Mouse (Mus musculus) central nervous system, embryonic 14 days (tissue): Measurements from ENCODE around the gene Elk4. TPM values are rescaled to one million over a fixed set of nuclear protein-coding genes. Genes with fewer than 3 reads are reported as not detected.

Source experiments
- polyA plus RNA-seq: library from polyadenylated mRNA; depleted of rRNA; stranded (reverse); fragments of >200 nt; gene quantifications from 2 replicates; pipeline ENCODE4 v1.2.3, GENCODE M21; 2012; rRNA removed

The Elk4 gene
- 17.4 and 19.5 TPM in 2 replicates for polyA plus RNA-seq

DNA sequence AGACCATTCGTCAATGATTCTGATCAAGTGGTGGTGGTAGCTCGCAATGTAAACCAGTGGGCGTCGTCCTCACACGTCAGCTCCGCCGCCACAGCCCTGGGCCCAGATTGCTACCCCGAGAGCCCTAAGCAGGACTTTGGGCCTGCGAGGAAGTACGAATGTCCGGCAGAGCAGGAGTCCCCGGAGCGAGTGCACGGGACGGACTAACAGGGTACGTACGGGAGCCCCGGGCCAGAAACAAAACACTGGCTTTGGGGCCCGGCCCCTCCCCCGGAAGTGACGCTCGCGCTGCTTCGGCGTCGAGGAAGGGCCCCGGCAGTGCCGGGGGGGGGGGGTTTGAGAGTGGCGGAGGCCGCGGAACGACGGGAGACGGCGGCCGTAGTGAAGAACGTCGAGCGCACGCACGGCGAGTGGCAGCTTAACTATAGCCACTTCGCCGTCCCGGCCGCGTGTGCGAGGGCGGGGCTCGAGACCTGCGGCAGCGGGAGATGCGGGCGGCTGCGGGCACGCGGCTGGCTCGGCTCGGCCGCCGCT lies at the start of gene Elk4:
Gene Elk4 (plus strand): TSS at position 326 of the 534 bp plus-strand sequence.

DNA sequence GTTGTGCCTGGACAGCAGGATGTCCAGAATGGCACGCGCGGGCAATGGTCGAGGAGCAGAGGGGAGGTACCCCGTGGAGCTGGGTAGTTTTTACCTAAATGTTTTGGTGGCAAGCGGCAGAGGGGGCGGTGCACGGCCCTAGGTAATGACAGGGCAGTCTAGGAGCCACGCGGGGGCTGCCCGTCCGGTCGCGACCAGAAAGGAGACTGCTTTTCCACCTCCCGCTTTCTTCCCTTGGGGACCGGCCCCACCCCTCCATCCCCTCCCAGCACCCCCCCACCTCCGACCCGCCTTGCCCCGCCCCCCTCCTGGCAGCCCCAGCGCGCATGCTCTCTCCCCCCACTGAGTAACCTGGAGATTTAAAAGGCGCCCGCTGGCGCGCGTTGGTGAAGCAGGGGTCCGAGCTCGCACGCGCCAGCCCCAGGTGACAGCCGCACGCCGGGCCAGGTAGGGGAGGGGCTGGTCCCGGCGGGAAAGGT lies 44.8 kb upstream of the Elk4 start, which contains the start of gene Slc45a3:
Gene Slc45a3 (plus strand): TSS at position 362 of the 479 bp plus-strand sequence.

GRCm38 (mm10) chr1:132067261-132068255 lies 60.2 kb downstream of the Elk4 start, which contains the start of gene Mfsd4a:
TSS of gene Mfsd4a (minus strand) at chr1:132068062.

Other genes starting within 250 kb of the Elk4 start
- gene Pm20d1, start 210.2 kb upstream of the Elk4 start, polyA plus RNA-seq, result 0.11 and 0.20 TPM in 2 replicates
- 22.2 and 23.7 TPM in 2 replicates for gene Slc41a1, start 180.1 kb upstream of the Elk4 start, polyA plus RNA-seq
- gene Rab29, start 140.4 kb upstream of the Elk4 start, polyA plus RNA-seq, result 8.7 and 13.8 TPM in 2 replicates
- 50.9 and 51.2 TPM in 2 replicates for gene Nucks1, start 97.1 kb upstream of the Elk4 start, polyA plus RNA-seq
- gene Slc45a3, start 44.6 kb upstream of the Elk4 start, polyA plus RNA-seq, result 4.0 and 5.1 TPM in 2 replicates
- 1.3 TPM in 2 replicates for gene Mfsd4a, start 60.5 kb downstream of the Elk4 start, polyA plus RNA-seq
- gene Cdk18, start 132.1 kb downstream of the Elk4 start, polyA plus RNA-seq, result 1.1 and 2.1 TPM in 2 replicates
- gene Lemd1, start 183.8 kb downstream of the Elk4 start, polyA plus RNA-seq, result 17.9 and 25.1 TPM in 2 replicates
- gene AC124108.1, start 183.8 kb downstream of the Elk4 start, polyA plus RNA-seq, result 15.0 and 18.1 TPM in 2 replicates
- gene Gm10188, start 222.2 kb downstream of the Elk4 start, polyA plus RNA-seq, result not detected in 2 replicates